Mouse (Mus musculus) C2C12 (cell line): ENCODE results near the gene Golgb1. TPM values are rescaled to one million over a fixed set of nuclear protein-coding genes. Genes with fewer than 3 reads are reported as not detected.

Experiments
- H3K27me3 ChIP-seq: one replicate; pipeline ENCODE4 v1.6.1; 2011; ENCODE audit not compliant: control insufficient read depth, insufficient read depth, insufficient read length
- H3K36me3 ChIP-seq: one replicate; pipeline ENCODE4 v1.6.1; 2011; ENCODE audit not compliant: control insufficient read depth, insufficient read depth
- H3K4me3 ChIP-seq: one replicate; pipeline ENCODE4 v1.5.1; 2011; ENCODE audit warnings: mild to moderate bottlenecking, control low read depth; ENCODE audit not compliant: poor library complexity, insufficient read depth, severe bottlenecking
- H3K79me2 ChIP-seq: one replicate; pipeline ENCODE4 v1.6.1; 2011; ENCODE audit not compliant: control insufficient read depth, insufficient read depth
- H3K79me3 ChIP-seq: one replicate; pipeline ENCODE4 v1.6.1; 2011; ENCODE audit warnings: low read depth, control low read depth
- H3ac ChIP-seq: one replicate; pipeline ENCODE3; 2011; ENCODE audit warnings: low read depth; ENCODE audit not compliant: control insufficient read depth, insufficient read length
- CEBPB ChIP-seq: IDR thresholded peaks from one replicate; pipeline ENCODE4 v1.6.1; 2011; ENCODE audit warnings: low read depth, mild to moderate bottlenecking, control low read depth, moderate library complexity
- CTCF ChIP-seq: IDR thresholded peaks from one replicate; pipeline ENCODE4 v1.5.1; 2011; ENCODE audit not compliant: control insufficient read depth, insufficient read depth, insufficient read length
- FOSL1 ChIP-seq: IDR thresholded peaks from one replicate; pipeline ENCODE4 v1.8.0; 2011; ENCODE audit warnings: mild to moderate bottlenecking, low read length; ENCODE audit not compliant: poor library complexity, insufficient read depth, severe bottlenecking
- MAX ChIP-seq: IDR thresholded peaks from one replicate; pipeline ENCODE4 v1.6.1; 2011; ENCODE audit warnings: mild to moderate bottlenecking, control low read depth
- MYOD1 ChIP-seq: IDR thresholded peaks from one replicate; pipeline ENCODE4 v1.6.1; 2011; ENCODE audit warnings: low read depth; ENCODE audit not compliant: control insufficient read depth, insufficient read length
- MYOG ChIP-seq: IDR thresholded peaks from one replicate; pipeline ENCODE4 v1.6.1; 2011; ENCODE audit not compliant: control insufficient read depth, insufficient read length; ENCODE audit errors: extremely low read depth
- USF1 ChIP-seq: IDR thresholded peaks from one replicate; pipeline ENCODE4 v1.6.1; 2011; ENCODE audit warnings: low read depth, mild to moderate bottlenecking, control low read depth, moderate library complexity
- polyA plus RNA-seq: library from polyadenylated mRNA; unstranded; fragments of >200 nt; fragmentation: generic; extraction: Trizol; gene quantifications from one replicate; pipeline ENCODE4 v1.2.1, GENCODE M21; 2012; ENCODE audit warnings: missing spikeins

The Golgb1 gene
- polyA plus RNA-seq, 1 experiment = 9.4 TPM

DNA sequence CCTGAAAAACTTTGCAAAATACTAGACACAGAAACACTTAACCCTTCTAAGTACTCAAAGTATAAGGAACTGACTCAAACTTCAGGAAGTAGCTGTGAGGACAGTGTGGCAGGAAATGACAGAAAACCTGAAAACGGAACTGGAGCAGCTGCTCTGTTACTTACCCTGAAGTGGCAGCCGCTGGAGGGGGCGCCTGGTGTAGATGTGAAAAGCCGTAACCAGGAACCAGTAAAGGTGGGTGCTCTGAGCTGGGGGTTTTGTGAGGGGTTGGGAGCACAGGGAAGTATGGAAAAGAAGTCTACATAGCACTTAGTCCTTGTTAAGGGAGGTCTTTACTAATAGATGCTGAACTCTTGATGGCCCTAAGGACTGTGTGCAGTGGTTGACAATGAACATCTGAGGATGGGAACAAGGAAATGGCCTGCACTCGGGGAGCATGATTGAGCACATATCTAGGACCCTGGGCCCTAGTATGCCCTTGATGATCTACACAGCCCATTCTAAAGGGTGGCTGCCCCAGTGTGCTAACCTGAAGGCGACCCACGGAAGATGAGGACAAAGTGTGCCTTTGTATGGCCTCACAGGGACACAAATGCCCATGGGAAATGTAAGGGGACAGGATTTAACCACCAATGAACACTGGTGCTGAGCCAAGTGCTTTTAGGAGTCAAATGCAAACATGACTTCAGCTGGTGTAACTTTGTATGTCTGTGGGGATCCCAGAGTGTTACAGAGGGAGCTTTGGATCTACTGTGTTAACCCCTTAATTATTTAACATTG, 60.1 kb downstream of the Golgb1 start, which contains the start of gene Hcls1:
Gene Hcls1 (plus strand): TSS at position 143 of the 780 bp plus-strand sequence.
- no peak within 1 kb of the TSS for H3K4me3 ChIP-seq
- H3ac ChIP-seq = no peak within 1 kb of the TSS
- H3K79me3 ChIP-seq = no peaks in the 10 kb centered on the region
- H3K79me2 ChIP-seq = no peaks in the 10 kb centered on the region
- TF ChIP-seq MAX (no peak), CTCF (no peak), FOSL1 (no peak), MYOD1 (no peak), USF1 (no peak), MYOG (no peak), CEBPB (no peak)
- H3K36me3 ChIP-seq = peaks cover 12% of the 10 kb centered on the region
- no peaks in the 10 kb centered on the region for H3K27me3 ChIP-seq

DNA sequence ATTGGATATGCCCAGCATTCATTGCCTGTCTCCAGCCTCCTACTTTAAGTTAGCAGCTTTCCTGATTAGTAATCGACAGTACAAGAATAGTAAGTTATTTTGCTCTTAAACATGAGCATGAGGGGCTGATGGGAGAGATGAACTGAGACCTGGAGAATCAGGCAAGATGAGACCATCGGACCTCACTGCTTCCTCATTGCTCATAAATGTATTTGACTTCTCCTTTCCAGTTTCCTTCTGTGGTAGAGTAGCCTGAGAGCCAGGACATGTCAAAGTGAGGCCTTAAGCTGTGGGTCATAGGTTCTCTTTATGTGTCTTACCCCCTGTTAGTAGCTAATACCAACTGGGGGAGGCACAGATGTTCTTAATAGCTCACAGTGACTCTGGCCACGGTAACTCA, 60.9 kb downstream of the Golgb1 start:
- Histone ChIP-seq H3K36me3 (peaks cover 12% of the 10 kb centered on the region), H3ac (no peak overlapping the region), H3K79me3 (no peaks in the 10 kb centered on the region), H3K79me2 (no peaks in the 10 kb centered on the region), H3K27me3 (no peaks in the 10 kb centered on the region), H3K4me3 (no peak overlapping the region)
- TF ChIP-seq CTCF (no peak), MAX (no peak), CEBPB (no peak), MYOG (no peak)

DNA sequence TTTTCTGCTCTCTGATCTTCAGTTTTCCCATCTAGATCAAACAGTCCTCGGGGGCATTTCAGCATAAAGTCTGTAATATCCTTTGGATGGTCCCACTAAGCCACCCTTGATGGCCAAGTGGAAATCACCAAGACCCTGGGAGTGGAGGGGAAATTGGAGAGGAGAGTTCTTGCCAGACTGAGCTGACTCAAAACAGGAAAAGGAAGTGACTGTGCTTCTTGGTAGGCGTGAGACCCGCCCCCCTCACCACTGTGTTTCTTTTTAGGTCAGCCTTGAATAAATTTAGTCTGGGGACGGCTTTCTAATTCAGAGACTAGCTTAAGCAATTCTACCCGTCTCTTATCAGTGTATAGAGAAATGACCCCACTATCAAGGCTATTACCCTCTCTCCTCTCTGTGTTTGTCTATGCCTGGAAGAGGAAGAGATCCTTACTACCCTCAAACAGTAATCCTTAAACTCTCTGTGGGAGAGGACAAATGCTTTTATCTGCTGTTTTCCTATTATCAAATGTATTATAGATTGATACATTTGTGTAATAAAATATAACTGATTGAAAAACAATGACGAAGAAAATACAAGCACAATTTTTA, 66.3 kb downstream of the Golgb1 start:
- no peak for TF ChIP-seq MYOG
- TF ChIP-seq CTCF = no peak
- TF ChIP-seq FOSL1 = no peak
- TF ChIP-seq CEBPB = no peak
- no peak for TF ChIP-seq MAX
- TF ChIP-seq USF1 = no peak
- no peak for TF ChIP-seq MYOD1
- Histone ChIP-seq H3K79me3 (no peaks in the 10 kb centered on the region), H3K27me3 (no peaks in the 10 kb centered on the region), H3K4me3 (no peak overlapping the region), H3K36me3 (no peaks in the 10 kb centered on the region), H3ac (no peak overlapping the region), H3K79me2 (no peaks in the 10 kb centered on the region)

DNA sequence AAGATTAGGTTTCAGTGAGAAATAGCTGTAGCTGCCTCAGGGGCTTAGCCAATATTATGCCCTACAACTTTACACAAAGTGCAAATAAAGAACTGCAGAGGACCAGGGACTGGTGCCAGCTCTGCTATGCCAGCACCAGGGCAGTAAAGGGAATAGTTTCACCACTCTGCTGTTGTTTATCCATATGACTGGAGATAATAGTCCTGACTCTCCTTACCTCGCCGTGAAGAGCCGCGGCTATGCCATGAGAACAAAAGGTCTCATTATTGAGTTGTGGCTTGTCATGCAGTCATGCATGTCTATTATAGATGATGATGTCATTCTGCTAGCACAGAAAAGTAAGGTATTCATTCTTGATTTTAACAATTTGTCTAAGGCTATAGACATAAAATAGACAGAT, 67.0 kb downstream of the Golgb1 start:
- H3K79me3 ChIP-seq = no peaks in the 10 kb centered on the region
- H3K79me2 ChIP-seq = no peaks in the 10 kb centered on the region
- H3ac ChIP-seq = no peak overlapping the region
- no peaks in the 10 kb centered on the region for H3K36me3 ChIP-seq
- no peaks in the 10 kb centered on the region for H3K27me3 ChIP-seq
- TF ChIP-seq CTCF (no peak), USF1 (no peak), MYOG (no peak), MAX (no peak), MYOD1 (no peak), CEBPB (no peak), FOSL1 (no peak)
- H3K4me3 ChIP-seq = no peak overlapping the region

DNA sequence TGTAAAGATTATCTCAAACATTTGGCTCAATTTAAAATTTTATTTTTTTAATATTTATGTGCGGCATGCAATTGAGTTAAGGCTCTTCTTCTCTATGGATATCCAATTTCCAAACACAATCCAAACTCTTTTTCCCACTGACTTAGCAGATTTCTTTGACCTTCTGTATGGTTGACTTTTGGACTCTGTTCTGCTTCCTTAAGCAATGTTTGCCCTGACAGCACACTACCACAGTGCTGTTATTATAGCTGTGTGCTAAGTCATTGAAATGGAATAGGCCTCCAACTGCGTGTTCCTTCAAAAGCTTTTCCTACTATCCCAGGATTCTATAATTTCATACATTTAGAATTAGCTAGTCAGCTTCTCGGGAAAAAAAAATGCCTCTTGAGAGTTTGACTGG, 68.7 kb downstream of the Golgb1 start:
- Histone ChIP-seq H3K36me3 (no peaks in the 10 kb centered on the region), H3K27me3 (no peaks in the 10 kb centered on the region), H3K4me3 (no peak overlapping the region), H3K79me2 (no peaks in the 10 kb centered on the region), H3K79me3 (no peaks in the 10 kb centered on the region), H3ac (no peak overlapping the region)
- no peak for TF ChIP-seq CTCF
- no peak for TF ChIP-seq MAX
- TF ChIP-seq FOSL1 = no peak
- TF ChIP-seq MYOG = no peak
- TF ChIP-seq CEBPB = no peak
- TF ChIP-seq USF1 = no peak
- TF ChIP-seq MYOD1 = no peak
